Mouse (Mus musculus) olfactory bulb, adult 2 months (tissue): ENCODE results near the gene Fbxl4.

Source experiments
- CTCF ChIP-seq: fragments of 200-500 bp; IDR thresholded peaks from 2 replicates; pipeline ENCODE4 v1.5.1; 2012; ENCODE audit warnings: low read depth, mild to moderate bottlenecking, low read length, moderate library complexity; ENCODE audit not compliant: insufficient read depth
- POLR2A ChIP-seq: fragments of 200-500 bp; IDR thresholded peaks from 2 replicates; pipeline ENCODE4 v1.6.1; 2012; ENCODE audit warnings: mild to moderate bottlenecking, low read depth, low read length, moderate library complexity; ENCODE audit not compliant: insufficient read depth

DNA sequence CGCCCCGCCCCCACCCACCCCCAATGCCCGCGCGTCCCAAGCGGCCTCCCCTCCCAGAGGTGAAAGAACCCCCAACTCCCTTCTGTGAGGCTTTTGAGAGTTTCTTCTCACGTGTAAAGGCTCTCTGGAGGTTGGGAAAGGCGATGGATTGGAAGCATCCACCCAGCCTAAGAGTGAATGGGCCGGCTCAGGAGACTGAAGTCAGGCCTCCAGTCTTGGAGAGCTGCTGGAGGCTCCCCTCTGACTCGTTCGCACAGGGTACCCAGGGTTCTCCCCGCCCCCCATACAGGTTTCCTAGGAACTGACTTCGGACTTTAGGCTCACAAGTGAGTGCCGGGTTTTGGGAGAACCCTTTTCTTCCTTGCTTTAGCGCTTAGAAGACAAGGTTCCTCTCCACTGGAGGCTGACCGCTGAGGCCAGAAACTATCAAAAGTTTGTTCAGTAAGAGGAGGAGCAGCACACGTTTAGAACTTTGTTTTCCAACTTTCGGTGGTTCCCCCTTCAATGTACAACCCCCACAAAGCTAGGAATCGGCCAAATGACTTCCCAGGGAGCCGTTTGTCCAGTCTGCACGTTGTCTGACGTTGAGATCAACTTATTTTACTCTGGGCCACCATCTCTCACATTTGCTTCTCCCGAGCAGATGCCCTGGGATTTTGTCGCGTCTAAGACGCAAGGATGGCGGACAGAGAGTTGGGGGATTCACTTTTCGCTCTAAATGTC is 122.2 kb downstream of the Fbxl4 start:
- TF ChIP-seq POLR2A (no peak), CTCF (no peak)
